ENCODE assay signal across 16 mouse cellular contexts in genomic region chr17:57271301-57271700, GRCm38 (mm10). TPM values are rescaled to one million over a fixed set of nuclear protein-coding genes. Genes with fewer than 3 reads are reported as not detected.
"Had no signal": no experiment of that assay in that cellular context is flagged by ENCODE, and none has a peak within 500 bp of the region (broad histone marks: within the 10 kb centered on the region; RNA-seq: fewer than 3 reads in every experiment).

No protein-coding gene starts in this region.

- H3K4me3 ChIP-seq: kidney, embryonic 15.5 days; layer of hippocampus, adult 2 months; liver, embryonic 13.5 days; midbrain, embryonic 13.5 days; myocyte; neural tube, embryonic 13.5 days; stomach, embryonic 15.5 days had no signal

- H3K27ac ChIP-seq: kidney, embryonic 15.5 days; layer of hippocampus, adult 2 months; liver, embryonic 13.5 days; midbrain, embryonic 13.5 days; neural tube, embryonic 13.5 days; stomach, embryonic 15.5 days had no signal

- DNase-seq: kidney, adult 8-10 months; layer of hippocampus, adult 9-11 months; liver, embryonic 13.5 days; lung, adult 2 months; lung, postnatal 14 days; lung, postnatal 4 days; retina, postnatal 1 day; right cerebral cortex, postnatal 25 days; spleen, adult 18-20 months; thymus, postnatal 25 days had no signal

- H3K9ac ChIP-seq: kidney, embryonic 15.5 days; liver, embryonic 13.5 days; midbrain, embryonic 13.5 days; neural tube, embryonic 13.5 days; stomach, embryonic 15.5 days had no signal

- H3K36me3 ChIP-seq: kidney, embryonic 15.5 days; liver, embryonic 13.5 days; midbrain, embryonic 13.5 days; neural tube, embryonic 13.5 days; stomach, embryonic 15.5 days had no signal

- H3K9me3 ChIP-seq: kidney, embryonic 15.5 days; liver, embryonic 13.5 days; midbrain, embryonic 13.5 days; neural tube, embryonic 13.5 days; stomach, embryonic 15.5 days had no signal

- H3K27me3 ChIP-seq: stomach, embryonic 15.5 days had no signal

RNA-seq across cellular contexts. Expression of gene Vav1, which starts 7.6 kb away (rescaled TPM):
- polyA plus RNA-seq: myocyte had no signal
